Mouse (Mus musculus) thymus, adult 2 months (tissue): ENCODE measurements around the gene Sh2d1a. TPM values are rescaled to one million over a fixed set of nuclear protein-coding genes. Genes with fewer than 3 reads are reported as not detected.

ENCODE experiments used
- DNase-seq: peaks from one replicate; pipeline ENCODE4 v3.0.0; 2021
- H3K27ac ChIP-seq: fragments of 200-500 bp; 2 replicates; pipeline ENCODE4 v1.5.1; 2012; ENCODE audit warnings: low read length, control low read depth; ENCODE audit not compliant: control insufficient read depth, insufficient read depth
- H3K27me3 ChIP-seq: fragments of 200-500 bp; 2 replicates; pipeline ENCODE4 v1.6.1; 2012; ENCODE audit warnings: mild to moderate bottlenecking, low read length, moderate library complexity, mixed read lengths; ENCODE audit not compliant: control insufficient read depth, insufficient read depth
- H3K36me3 ChIP-seq: fragments of 200-500 bp; 2 replicates; pipeline ENCODE4 v1.6.1; 2012; ENCODE audit warnings: mild to moderate bottlenecking, low read length, moderate library complexity; ENCODE audit not compliant: control insufficient read depth, insufficient read depth
- H3K4me1 ChIP-seq: fragments of 200-500 bp; replicated peaks from 2 replicates; pipeline ENCODE4 v1.6.1; 2012; ENCODE audit warnings: low read length; ENCODE audit not compliant: control insufficient read depth, insufficient read depth
- H3K4me3 ChIP-seq: fragments of 200-500 bp; 2 replicates; pipeline ENCODE4 v1.5.1; 2012; ENCODE audit warnings: mild to moderate bottlenecking, low read length, control low read depth, moderate library complexity; ENCODE audit not compliant: control insufficient read depth, insufficient read depth
- CTCF ChIP-seq: fragments of 200-500 bp; IDR thresholded peaks from 2 replicates; pipeline ENCODE4 v1.5.1; 2012; ENCODE audit warnings: mild to moderate bottlenecking, control low read depth, low read length, moderate library complexity, borderline replicate concordance; ENCODE audit not compliant: control insufficient read depth, poor library complexity, insufficient read depth; ENCODE audit errors: extremely low read depth
- POLR2A ChIP-seq: fragments of 200-500 bp; IDR thresholded peaks from 2 replicates; pipeline ENCODE4 v1.6.1; 2012; ENCODE audit warnings: mild to moderate bottlenecking, low read length, control low read depth, moderate library complexity; ENCODE audit not compliant: control insufficient read depth, poor library complexity, insufficient read depth; ENCODE audit errors: extremely low read depth
- WGBS: fragments of 180-500 bp; shearing (Covaris S2); methylation state at CpG from one replicate; pipeline ENCODE4 v1.1.7; 2018; 5-methylcytosine and 5-hydroxymethylcytosine counted together
- polyA plus RNA-seq: library from polyadenylated mRNA; depleted of rRNA; stranded (reverse); fragments of >200 nt; gene quantifications from 2 replicates; pipeline ENCODE4 v1.2.3, GENCODE M21; 2012; rRNA removed

Sh2d1a gene
- polyA plus RNA-seq, result 102 and 114 TPM in 2 replicates

GRCm38 (mm10) chrX:42502291-42503043, at the start of gene Sh2d1a:
Gene Sh2d1a, plus strand, starts transcription at chrX:42502453.
- Histone ChIP-seq H3K27ac (peak within 1 kb of the TSS; percentile 98), H3K36me3 (no peaks in the 10 kb centered on the region; the same call in 1 of the 2 replicates), H3K27me3 (no peaks in the 10 kb centered on the region), H3K4me3 (peak within 1 kb of the TSS; percentile 88), H3K4me1 (peaks cover 3% of the 10 kb centered on the region)
- 28% methylated on average over 13 of the region's 13 CpGs for WGBS
- TF ChIP-seq POLR2A (no peak), CTCF (no peak)
- DNase-seq, result peak; percentile 76

- WGBS, result 50% methylated on average over 1 of the region's 1 CpGs
- no peak for TF ChIP-seq CTCF
- TF ChIP-seq POLR2A, result no peak
- DNase-seq, result no peak
- Histone ChIP-seq H3K27me3 (no peaks in the 10 kb centered on the region), H3K4me3 (no peak overlapping the region), H3K27ac (no peak overlapping the region), H3K4me1 (peaks cover 8% of the 10 kb centered on the region), H3K36me3 (no peaks in the 10 kb centered on the region)
Measured at GRCm38 (mm10) chrX:42453001-42453400, 49.3 kb upstream of the Sh2d1a start.

- no peak overlapping the region for H3K4me3 ChIP-seq
- WGBS, result 22% methylated on average over 7 of the region's 7 CpGs
- H3K27ac ChIP-seq, result 0 out of 2 replicates have a peak overlapping the region, but pooled peaks have one; percentile 61
- H3K27me3 ChIP-seq, result no peaks in the 10 kb centered on the region
- peaks cover 8% of the 10 kb centered on the region for H3K4me1 ChIP-seq
- peak; percentile 43 for DNase-seq
- TF ChIP-seq POLR2A (no peak), CTCF (no peak)
- no peaks in the 10 kb centered on the region for H3K36me3 ChIP-seq
Measured at GRCm38 (mm10) chrX:42454533-42454932, 47.7 kb upstream of the Sh2d1a start.

DNA sequence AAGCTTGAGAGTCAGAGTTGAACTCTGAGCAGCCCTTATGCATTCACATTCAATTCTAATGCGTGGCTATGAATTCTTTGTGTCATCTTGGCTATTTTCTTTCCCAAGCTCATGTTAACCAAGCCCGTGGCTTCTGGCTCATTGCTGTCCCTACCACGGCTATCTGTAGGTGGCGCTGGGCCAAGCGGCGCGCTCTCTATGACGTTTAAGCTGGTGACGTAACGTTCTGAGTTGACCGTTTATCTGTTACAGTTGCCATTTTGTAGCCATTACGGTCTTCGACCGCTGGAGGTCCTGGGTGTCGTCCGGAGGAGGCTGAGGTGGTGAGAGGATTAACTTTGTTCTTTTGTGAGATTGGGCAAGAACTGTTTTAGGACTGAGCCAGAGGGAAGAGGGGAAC, 12.8 kb upstream of the Sh2d1a start, which contains the start of gene Tex13c2:
TSS of gene Tex13c2 (plus strand) at position 246 of the 400 bp plus-strand sequence.
- Histone ChIP-seq H3K27ac (no peak within 1 kb of the TSS), H3K4me1 (no peaks in the 10 kb centered on the region), H3K4me3 (no peak within 1 kb of the TSS), H3K27me3 (no peaks in the 10 kb centered on the region), H3K36me3 (no peaks in the 10 kb centered on the region)
- no peak for DNase-seq
- no peak for TF ChIP-seq POLR2A
- TF ChIP-seq CTCF, result no peak
- 98% methylated on average over 16 of the region's 16 CpGs for WGBS

- over 99% methylated on average over 8 of the region's 8 CpGs for WGBS
- TF ChIP-seq CTCF (no peak), POLR2A (no peak)
Measured at GRCm38 (mm10) chrX:42490336-42490735, 11.9 kb upstream of the Sh2d1a start.

DNA sequence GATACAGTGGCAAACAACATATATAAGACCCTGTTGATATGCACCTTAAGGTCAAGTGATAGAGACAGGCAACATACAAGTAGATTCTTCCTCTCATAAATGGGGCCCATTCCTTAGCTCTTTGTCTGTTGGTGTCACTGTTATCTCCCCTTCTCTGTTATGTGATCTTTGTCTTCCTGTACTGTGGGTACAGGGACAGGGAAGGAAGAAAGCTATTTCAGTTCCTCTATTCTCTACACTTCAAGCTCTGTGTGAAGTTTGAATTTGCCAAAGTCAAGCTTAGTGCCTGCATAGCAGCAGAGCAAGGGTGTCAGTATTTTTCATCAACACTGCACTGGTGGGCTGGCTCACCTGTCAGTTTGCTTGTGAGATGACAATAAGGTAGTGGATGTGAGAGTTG, 1.7 kb upstream of the Sh2d1a start:
- no peaks in the 10 kb centered on the region; the same call in 1 of the 2 replicates for H3K36me3 ChIP-seq
- H3K4me3 ChIP-seq, result no peak overlapping the region
- DNase-seq, result peak; percentile 18
- TF ChIP-seq POLR2A (no peak), CTCF (no peak)
- no peaks in the 10 kb centered on the region for H3K27me3 ChIP-seq
- H3K4me1 ChIP-seq, result peaks cover 3% of the 10 kb centered on the region
- peak overlapping the region; percentile 21; the same call in 1 of the 2 replicates for H3K27ac ChIP-seq

More at GRCm38 (mm10) chrX:42490336-42490735, 11.9 kb upstream of the Sh2d1a start:
- H3K36me3 ChIP-seq, result no peaks in the 10 kb centered on the region
- H3K27ac ChIP-seq, result no peak overlapping the region
- no peak for DNase-seq
- no peaks in the 10 kb centered on the region for H3K4me1 ChIP-seq
- H3K27me3 ChIP-seq, result no peaks in the 10 kb centered on the region
- H3K4me3 ChIP-seq, result no peak overlapping the region
